In the genomic region with DNA sequence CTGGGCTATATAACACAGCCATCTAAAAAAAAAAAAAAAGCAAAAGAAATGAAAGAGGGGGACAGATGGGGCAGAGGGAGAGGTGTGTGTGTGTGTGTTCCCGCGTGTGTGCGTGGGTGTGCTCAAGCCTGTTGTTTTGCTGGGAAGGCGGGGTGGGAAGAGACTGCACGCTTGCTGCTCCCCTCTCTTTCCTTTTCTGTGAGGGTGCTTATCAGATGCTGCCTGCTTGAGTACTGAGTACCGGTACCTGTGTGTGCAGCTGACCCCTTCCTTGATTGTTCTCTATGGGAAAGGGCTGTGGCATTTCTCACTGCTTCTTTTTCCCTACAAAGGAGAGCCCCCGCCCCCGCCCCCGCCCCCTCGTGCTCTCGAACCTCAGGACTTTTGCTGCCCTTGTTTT, we compare ENCODE assay signal across 12 mouse cellular contexts. TPM values are rescaled to one million over a fixed set of nuclear protein-coding genes. Genes with fewer than 3 reads are reported as not detected.
DNase-seq lines count a peak whose midpoint lies in the region; ATAC-seq and TF ChIP-seq lines count a peak whose summit lies in the region.
"Had no signal": no experiment of that assay in that cellular context is flagged by ENCODE, and none has a peak within 500 bp of the region (broad histone marks: within the 10 kb centered on the region; RNA-seq: fewer than 3 reads in every experiment).

No protein-coding gene starts in this region.

- WGBS in heart, embryonic 10.5 days: 48% methylated on average over 11 of the region's 11 CpGs
- 24% methylated on average over 11 of the region's 11 CpGs for WGBS in heart, adult 2 months
- WGBS in kidney, postnatal 0 days: 28% methylated on average over 11 of the region's 11 CpGs
- WGBS in neural tube, embryonic 12.5 days: 51% methylated on average over 11 of the region's 11 CpGs
- WGBS in stomach, postnatal 0 days: 43% methylated on average over 11 of the region's 11 CpGs

- H3K27me3 ChIP-seq in heart, embryonic 10.5 days (ENCODE audit: insufficient read depth, poor library complexity, severe bottlenecking): no peaks in the 10 kb centered on the region
- no peaks in the 10 kb centered on the region for H3K27me3 ChIP-seq in heart, adult 2 months (ENCODE audit: control insufficient read depth, insufficient read depth, low read length)
- H3K27me3 ChIP-seq in kidney, postnatal 0 days (ENCODE audit: insufficient read depth, low read length): no peaks in the 10 kb centered on the region
- no peaks in the 10 kb centered on the region for H3K27me3 ChIP-seq in neural tube, embryonic 12.5 days (replicated peaks)
- no peaks in the 10 kb centered on the region for H3K27me3 ChIP-seq in stomach, postnatal 0 days (ENCODE audit: control insufficient read depth, insufficient read depth, low read length)

- TF ChIP-seq POLR2A in heart, adult 2 months (IDR thresholded peaks at IDR 0.05; ENCODE audit: insufficient read depth, low read depth, low read length): no peak

- no peak overlapping the region for H3K9ac ChIP-seq in heart, adult 2 months (ENCODE audit: low read depth, low read length)
- no peak overlapping the region for H3K9ac ChIP-seq in kidney, postnatal 0 days (ENCODE audit: low read depth, low read length)
- H3K9ac ChIP-seq in neural tube, embryonic 12.5 days: no peak overlapping the region
- H3K9ac ChIP-seq in stomach, postnatal 0 days (ENCODE audit: low read length): no peak overlapping the region

- TF ChIP-seq CTCF in heart, adult 2 months (IDR thresholded peaks at IDR 0.05): no peak
- no peak for TF ChIP-seq CTCF in kidney, postnatal 0 days (IDR thresholded peaks at IDR 0.05; ENCODE audit: low read depth)
- TF ChIP-seq CTCF in stomach, postnatal 0 days (IDR thresholded peaks at IDR 0.05; ENCODE audit: low read depth): no peak

- no peak for ATAC-seq in kidney, postnatal 0 days (replicated peaks; ENCODE audit: low FRiP score, low read depth)
- ATAC-seq in neural tube, embryonic 12.5 days (ENCODE audit: low FRiP score, low read depth): peak; percentile 44; the same call in 1 of the 2 replicates
- no peak for ATAC-seq in stomach, postnatal 0 days (ENCODE audit: low FRiP score, low TSS enrichment)

- intact Hi-C loops in heart, adult 2 months (cut with DNase I): no loop called here

- peaks cover 11% of the 10 kb centered on the region for H3K36me3 ChIP-seq in heart, embryonic 10.5 days
- H3K36me3 ChIP-seq in heart, adult 2 months (ENCODE audit: control insufficient read depth, insufficient read depth, low read length): 0 out of 2 replicates have a peak, but pooled peaks cover 3% of the 10 kb centered on the region
- H3K36me3 ChIP-seq in kidney, postnatal 0 days (ENCODE audit: insufficient read depth, low read length): no peaks in the 10 kb centered on the region
- H3K36me3 ChIP-seq in neural tube, embryonic 12.5 days: no peaks in the 10 kb centered on the region
- no peaks in the 10 kb centered on the region; the same call in 1 of the 2 replicates for H3K36me3 ChIP-seq in stomach, postnatal 0 days (ENCODE audit: control insufficient read depth, insufficient read depth, low read length)

- peaks cover 41% of the 10 kb centered on the region for H3K4me1 ChIP-seq in heart, embryonic 10.5 days
- peaks cover 9% of the 10 kb centered on the region for H3K4me1 ChIP-seq in heart, adult 2 months (ENCODE audit: control insufficient read depth, insufficient read depth, low read length)
- H3K4me1 ChIP-seq in kidney, postnatal 0 days (replicated peaks; ENCODE audit: insufficient read depth, low read length): no peaks in the 10 kb centered on the region
- H3K4me1 ChIP-seq in neural tube, embryonic 12.5 days: peaks cover 13% of the 10 kb centered on the region
- no peaks in the 10 kb centered on the region for H3K4me1 ChIP-seq in stomach, postnatal 0 days (replicated peaks; ENCODE audit: control insufficient read depth, insufficient read depth)

- peaks cover 5% of the 10 kb centered on the region for H3K79me2 ChIP-seq in heart, adult 2 months (replicated peaks; ENCODE audit: control insufficient read depth, insufficient read depth, low read length)

- H3K9me3 ChIP-seq in heart, embryonic 10.5 days: no peaks in the 10 kb centered on the region
- H3K9me3 ChIP-seq in kidney, postnatal 0 days (replicated peaks; ENCODE audit: low read length): no peaks in the 10 kb centered on the region
- no peaks in the 10 kb centered on the region for H3K9me3 ChIP-seq in neural tube, embryonic 12.5 days
- no peaks in the 10 kb centered on the region for H3K9me3 ChIP-seq in stomach, postnatal 0 days (ENCODE audit: control insufficient read depth, low read length)

- DNase-seq in heart, embryonic 10.5 days (ENCODE audit: low spot score): no peak
- DNase-seq in heart, adult 2 months: no peak
- no peak for DNase-seq in kidney, postnatal 0 days (ENCODE audit: low spot score)
- no peak for DNase-seq in kidney, postnatal 14 days
- DNase-seq in neural tube, embryonic 10.5 days (ENCODE audit: extremely low spot score, low spot score): no peak
- no peak for DNase-seq in stomach, postnatal 0 days (ENCODE audit: low spot score)
- no peak for DNase-seq in frontal cortex, postnatal 25 days (ENCODE audit: low spot score in 2 of 2)
- DNase-seq: gastrocnemius, postnatal 10 days; kidney, postnatal 25 days; thymus, postnatal 4 days had no signal

- TF ChIP-seq EP300 in heart, adult 2 months (IDR thresholded peaks at IDR 0.05; ENCODE audit: insufficient read depth, low read depth, low read length): no peak
- no peak for TF ChIP-seq EP300 in stomach, postnatal 0 days (optimal IDR thresholded peaks at IDR 0.05)

- peak overlapping the region; percentile 41 for H3K4me2 ChIP-seq in kidney, postnatal 0 days (ENCODE audit: low read length)
- H3K4me2 ChIP-seq in neural tube, embryonic 12.5 days (replicated peaks): peak overlapping the region; percentile 24; the same call in 1 of the 2 replicates
- peak overlapping the region; percentile 20 for H3K4me2 ChIP-seq in stomach, postnatal 0 days (replicated peaks; ENCODE audit: low read depth)

- 0 out of 2 replicates have a peak overlapping the region, but pooled peaks have one; percentile 18 for H3K4me3 ChIP-seq in heart, embryonic 10.5 days
- no peak overlapping the region for H3K4me3 ChIP-seq in heart, adult 2 months
- H3K4me3 ChIP-seq in kidney, postnatal 0 days (replicated peaks; ENCODE audit: low read depth, low read length): no peak overlapping the region
- H3K4me3 ChIP-seq in neural tube, embryonic 12.5 days: no peak overlapping the region
- no peak overlapping the region; the same call in 1 of the 2 replicates for H3K4me3 ChIP-seq in stomach, postnatal 0 days (ENCODE audit: low read depth, low read length)
- H3K4me3 ChIP-seq: embryonic facial prominence, embryonic 10.5 days had no signal

- H3K27ac ChIP-seq in heart, embryonic 10.5 days: peak overlapping the region; percentile 64; the same call in 1 of the 2 replicates
- no peak overlapping the region for H3K27ac ChIP-seq in heart, adult 2 months
- no peak overlapping the region for H3K27ac ChIP-seq in kidney, postnatal 0 days
- no peak overlapping the region for H3K27ac ChIP-seq in neural tube, embryonic 12.5 days
- H3K27ac ChIP-seq in stomach, postnatal 0 days (replicated peaks): no peak overlapping the region
- H3K27ac ChIP-seq: embryonic facial prominence, embryonic 10.5 days had no signal

RNA-seq across cellular contexts. Expression of a gene that starts 15.9 kb away (rescaled TPM):
- 106 and 129 TPM in 2 replicates for polyA plus RNA-seq in heart, embryonic 10.5 days (2016; fragmentation: Nextera tagmentation; extraction: Ambion mirVana)
- total RNA-seq in heart, adult 2 months (2021): 10 to 100 TPM; 64.6 to 74.4 TPM
- 15.1 and 28.2 TPM in 2 replicates for polyA plus RNA-seq in heart, adult 2 months (2012; rRNA removed)
- polyA plus RNA-seq in kidney, postnatal 0 days (2015; fragmentation: Nextera tagmentation; extraction: Ambion mirVana): 167 and 178 TPM in 2 replicates
- 194 and 225 TPM in 2 replicates for polyA plus RNA-seq in neural tube, embryonic 12.5 days (2016; fragmentation: Nextera tagmentation; extraction: Ambion mirVana)
- polyA plus RNA-seq in stomach, postnatal 0 days (2015; fragmentation: Nextera tagmentation; extraction: Ambion mirVana): 84.4 and 99.6 TPM in 2 replicates
